Mouse (Mus musculus): ENCODE results near the gene Sbno2. TPM values are rescaled to one million over a fixed set of nuclear protein-coding genes. Genes with fewer than 3 reads are reported as not detected.

Gene Sbno2
- total RNA-seq, 2 experiments from 2014 or later = 19.2 to 19.3 TPM

DNA sequence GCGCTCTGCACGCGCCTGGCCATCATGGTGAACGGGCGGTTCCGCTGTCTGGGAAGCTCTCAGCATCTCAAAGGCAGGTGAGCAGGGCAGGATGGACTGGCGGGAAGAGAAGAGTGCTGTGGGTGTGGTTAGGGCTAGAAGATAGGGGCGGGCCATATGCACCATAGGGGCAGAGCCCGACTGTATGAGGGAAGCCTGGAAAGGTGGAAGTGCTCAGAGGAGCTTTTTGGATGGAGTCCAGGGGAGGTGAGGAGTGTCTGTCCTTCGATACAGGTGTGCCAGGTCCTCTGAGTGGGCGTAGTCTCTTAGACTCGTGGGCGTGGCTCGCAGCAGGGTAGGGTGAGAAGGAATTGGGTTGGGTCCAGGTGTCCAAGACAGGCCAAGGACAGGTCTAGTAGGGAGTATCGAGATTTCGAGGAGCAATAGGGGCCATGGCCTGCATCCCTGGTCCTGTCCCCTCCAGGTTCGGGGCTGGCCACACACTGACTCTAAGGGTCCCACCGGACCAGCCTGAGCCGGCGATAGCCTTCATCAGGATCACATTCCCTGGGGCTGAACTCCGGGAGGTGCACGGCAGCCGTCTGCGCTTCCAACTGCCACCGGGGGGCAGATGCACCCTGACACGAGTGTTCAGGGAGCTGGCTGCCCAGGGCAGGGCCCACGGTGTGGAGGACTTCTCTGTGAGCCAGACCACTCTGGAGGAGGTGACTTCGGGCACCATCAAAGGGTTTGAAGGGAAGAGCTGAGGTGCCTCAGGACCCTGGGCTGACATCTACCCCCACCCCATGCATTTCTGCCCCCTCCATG, 90.7 kb downstream of the Sbno2 start:
- intact Hi-C loops (cut with DNase I) = no loop called here
- no peak for DNase-seq (ENCODE audit: low spot score in 2 of 2)

DNA sequence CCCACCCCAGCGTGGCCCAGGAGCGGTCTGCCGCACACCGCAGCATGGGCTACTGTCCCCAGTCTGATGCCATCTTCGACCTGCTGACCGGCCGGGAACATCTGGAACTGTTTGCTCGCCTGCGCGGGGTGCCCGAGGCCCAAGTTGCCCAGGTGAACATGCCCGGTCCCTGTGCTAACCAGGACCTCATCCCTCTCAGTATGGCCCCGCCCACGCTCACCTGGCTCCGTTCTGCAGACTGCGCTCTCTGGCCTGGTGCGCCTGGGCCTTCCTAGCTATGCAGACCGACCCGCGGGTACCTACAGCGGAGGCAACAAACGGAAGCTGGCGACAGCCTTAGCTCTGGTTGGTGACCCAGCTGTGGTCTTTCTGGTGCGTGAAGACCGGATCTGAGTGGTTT, 91.8 kb downstream of the Sbno2 start:
- intact Hi-C loops (cut with DNase I) = no loop called here
- no peak for DNase-seq (ENCODE audit: low spot score in 2 of 2)

DNA sequence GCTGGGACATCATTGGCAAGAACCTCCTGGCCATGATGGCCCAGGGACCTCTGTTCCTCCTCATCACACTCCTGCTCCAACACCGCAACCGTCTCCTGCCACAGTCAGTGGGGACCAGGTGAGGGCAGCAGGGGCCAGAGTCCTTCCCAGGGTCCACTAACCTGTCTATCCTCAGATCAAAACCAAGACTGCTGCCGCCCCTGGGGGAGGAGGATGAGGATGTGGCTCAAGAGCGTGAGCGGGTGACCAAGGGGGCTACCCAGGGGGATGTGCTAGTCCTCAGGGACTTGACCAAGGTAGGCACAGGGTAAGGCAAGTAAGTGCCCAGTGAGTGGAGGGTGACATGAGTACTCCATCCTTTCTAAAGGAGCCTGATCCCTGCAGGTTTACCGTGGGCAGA, 93.6 kb downstream of the Sbno2 start:
- intact Hi-C loops (cut with DNase I) = no loop called here
- no peak for DNase-seq (ENCODE audit: low spot score in 2 of 2)

Other genes with a start within 250 kb of the Sbno2 start
- gene Prtn3, start 231.1 kb downstream of the Sbno2 start, total RNA-seq (2021) = 1 to 10 TPM; 2.3 to 3.1 TPM
- 10 to 100 TPM; 68.3 to 71.2 TPM for gene Plppr3, start 230.9 kb downstream of the Sbno2 start, total RNA-seq (2021)
- gene Elane, start 219.3 kb downstream of the Sbno2 start, total RNA-seq (2021) = not detected
- gene Cfd, start 214.7 kb downstream of the Sbno2 start, total RNA-seq (2021) = not detected
- gene Med16, start 196.6 kb downstream of the Sbno2 start, total RNA-seq (2021) = 10 to 100 TPM; 55.0 to 66.5 TPM
- gene Gm26602, start 194.7 kb downstream of the Sbno2 start, total RNA-seq (2021) = not detected
- 1 to 10 TPM; 5.7 to 7.6 TPM for gene Kiss1r, start 188.6 kb downstream of the Sbno2 start, total RNA-seq (2021)
- 100 to 1,000 TPM; 438 to 440 TPM for gene R3hdm4, start 184.4 kb downstream of the Sbno2 start, total RNA-seq (2021)
- gene Arid3a, start 178.5 kb downstream of the Sbno2 start, total RNA-seq (2021) = 1 to 10 TPM; 5.4 to 7.0 TPM
- gene Wdr18, start 145.4 kb downstream of the Sbno2 start, total RNA-seq (2021) = 10 to 100 TPM; 45.3 to 46.5 TPM
- under 1 TPM; 0.21 to 0.40 TPM for gene Grin3b, start 134.9 kb downstream of the Sbno2 start, total RNA-seq (2021)
- 100 to 1,000 TPM; 140 to 152 TPM for gene Tmem259, start 121.2 kb downstream of the Sbno2 start, total RNA-seq (2021)
- gene Cnn2, start 117.0 kb downstream of the Sbno2 start, total RNA-seq (2021) = 10 to 100 TPM in 1 of 2 experiments, 1 to 10 TPM in 1; 9.5 to 11.9 TPM
- gene Abca7, start 109.1 kb downstream of the Sbno2 start, total RNA-seq (2021) = 10 to 100 TPM; 10.9 TPM
- gene Arhgap45, start 88.9 kb downstream of the Sbno2 start, total RNA-seq (2021) = 1 to 10 TPM; 3.3 to 4.0 TPM
- gene Polr2e, start 65.8 kb downstream of the Sbno2 start, total RNA-seq (2021) = 10 to 100 TPM; 66.9 to 68.9 TPM
- gene Gpx4, start 58.4 kb downstream of the Sbno2 start, total RNA-seq (2021) = 100 to 1,000 TPM; 462 to 482 TPM
- gene Stk11, start 10.2 kb upstream of the Sbno2 start, total RNA-seq (2021) = 10 to 100 TPM; 86.2 to 90.8 TPM
- gene Atp5d, start 33.1 kb upstream of the Sbno2 start, total RNA-seq (2021) = 100 to 1,000 TPM; 403 to 424 TPM
- gene Cbarp, start 35.3 kb upstream of the Sbno2 start, total RNA-seq (2021) = 100 to 1,000 TPM; 437 to 473 TPM
- 10 to 100 TPM; 94.0 to 96.3 TPM for gene Midn, start 42.7 kb upstream of the Sbno2 start, total RNA-seq (2021)
- gene Cirbp, start 60.4 kb upstream of the Sbno2 start, total RNA-seq (2021) = 100 to 1,000 TPM in 1 of 2 experiments, 10 to 100 TPM in 1; 95.6 to 111 TPM
- 1 to 10 TPM; 5.7 to 6.2 TPM for gene 1600002K03Rik, start 67.4 kb upstream of the Sbno2 start, total RNA-seq (2021)
- 10 to 100 TPM; 13.9 to 14.3 TPM for gene Efna2, start 73.9 kb upstream of the Sbno2 start, total RNA-seq (2021)
- gene Mum1, start 120.9 kb upstream of the Sbno2 start, total RNA-seq (2021) = 10 to 100 TPM; 39.4 to 41.5 TPM
- 100 to 1,000 TPM; 171 to 187 TPM for gene Ndufs7, start 143.6 kb upstream of the Sbno2 start, total RNA-seq (2021)
- gene Gamt, start 155.4 kb upstream of the Sbno2 start, total RNA-seq (2021) = 10 to 100 TPM; 20.7 to 29.7 TPM
- 10 to 100 TPM; 84.3 to 84.9 TPM for gene Dazap1, start 155.9 kb upstream of the Sbno2 start, total RNA-seq (2021)
- 100 to 1,000 TPM; 743 to 795 TPM for gene Rps15, start 186.9 kb upstream of the Sbno2 start, total RNA-seq (2021)
- 100 to 1,000 TPM; 131 to 139 TPM for gene Apc2, start 190.4 kb upstream of the Sbno2 start, total RNA-seq (2021)
- 10 to 100 TPM; 21.2 to 25.5 TPM for gene 2310011J03Rik, start 215.0 kb upstream of the Sbno2 start, total RNA-seq (2021)
- gene Pcsk4, start 223.9 kb upstream of the Sbno2 start, total RNA-seq (2021) = 1 to 10 TPM; 4.9 to 5.7 TPM
- 10 to 100 TPM in 1 of 2 experiments, 1 to 10 TPM in 1; 8.6 to 10.1 TPM for gene Reep6, start 224.4 kb upstream of the Sbno2 start, total RNA-seq (2021)
- gene Adamtsl5, start 242.8 kb upstream of the Sbno2 start, total RNA-seq (2021) = 1 to 10 TPM; 2.0 to 4.2 TPM

All from left cerebral cortex, postnatal 14 days (tissue).